Mouse (Mus musculus) CH12.LX (cell line): ENCODE measurements around the gene Arhgap36.

ENCODE experiments used
- CHD2 ChIP-seq: IDR thresholded peaks from 2 replicates; pipeline ENCODE4 v1.6.1; 2011; ENCODE audit warnings: low read length, improper control_type of control experiment
- CTCF ChIP-seq, 2 experiments: IDR thresholded peaks in 1 of 2; conservative IDR thresholded peaks in 1 of 2; 2 replicates each; pipeline ENCODE4 v1.5.1; 2011 to 2012; ENCODE audit warnings: low read depth in 2 of 2, low read length in 2 of 2, improper control_type of control experiment in 1 of 2, inconsistent platforms in 1 of 2, mild to moderate bottlenecking in 1 of 2, moderate library complexity in 1 of 2
- HCFC1 ChIP-seq: IDR thresholded peaks from 2 replicates; pipeline ENCODE4 v1.6.1; 2012; ENCODE audit warnings: low read depth, mild to moderate bottlenecking, inconsistent platforms, low read length, improper control_type of control experiment
- MAX ChIP-seq: IDR thresholded peaks from 2 replicates; pipeline ENCODE4 v1.6.1; 2011; ENCODE audit warnings: low read length, improper control_type of control experiment
- NELFE ChIP-seq: IDR thresholded peaks from 2 replicates; pipeline ENCODE4 v1.6.1; 2011; ENCODE audit warnings: low read depth, low read length, improper control_type of control experiment
- POLR2A ChIP-seq: IDR thresholded peaks from 2 replicates; pipeline ENCODE4 v1.6.1; 2011; ENCODE audit warnings: low read depth, mild to moderate bottlenecking, improper control_type of control experiment, low read length
- USF2 ChIP-seq: conservative IDR thresholded peaks from 2 replicates; pipeline ENCODE4 v1.6.1; 2011; ENCODE audit warnings: low read depth, low read length, improper control_type of control experiment
- ZKSCAN1 ChIP-seq: IDR thresholded peaks from 2 replicates; pipeline ENCODE4 v1.6.1; 2012; ENCODE audit warnings: low read depth, inconsistent platforms, low read length, improper control_type of control experiment, borderline replicate concordance

DNA sequence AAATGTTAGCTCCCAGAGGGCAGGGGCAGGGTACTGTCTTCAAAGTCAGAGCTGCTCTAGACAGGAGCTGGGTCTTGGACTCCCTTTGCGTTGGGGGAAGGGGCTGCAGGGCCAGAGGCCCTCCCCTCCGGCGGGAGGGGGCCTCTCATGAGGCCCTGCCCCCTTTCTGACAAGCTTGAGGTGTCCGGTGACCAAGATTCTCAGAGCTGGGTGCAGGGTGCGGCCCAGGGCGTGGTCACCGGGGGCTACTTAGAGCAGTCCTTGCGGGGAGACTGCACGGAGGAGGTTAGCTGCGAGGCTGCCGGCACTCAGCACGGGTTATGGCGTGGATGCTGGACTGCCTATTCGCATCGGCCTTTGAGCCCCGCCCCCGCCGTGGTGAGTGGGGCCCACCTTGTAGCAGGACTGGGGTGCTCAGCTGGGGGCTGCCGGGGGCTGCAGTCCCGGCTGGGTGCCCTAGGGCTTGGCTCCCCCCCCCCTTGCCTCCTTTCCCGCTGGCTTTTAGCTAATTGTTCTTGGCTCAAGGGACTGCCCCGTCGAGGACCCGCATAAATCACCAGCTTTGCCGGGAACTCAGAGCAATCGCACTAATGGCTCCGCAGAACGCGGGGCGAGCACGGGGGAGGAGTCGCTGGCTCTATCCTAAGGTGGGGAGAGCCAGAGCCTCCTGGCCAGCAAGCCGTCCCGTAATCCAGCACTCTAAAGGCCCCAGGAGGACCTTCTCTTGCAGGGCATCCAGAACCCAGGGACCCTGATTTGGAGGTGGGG, 6.7 kb downstream of the Arhgap36 start:
- no peak for TF ChIP-seq POLR2A
- no peak for TF ChIP-seq CHD2
- TF ChIP-seq HCFC1: no peak
- TF ChIP-seq CTCF (conservative IDR thresholded peaks at IDR 0.05 in 1 of 2, IDR thresholded peaks at IDR 0.05 in 1 of 2; ENCODE audit: low read depth in 2 of 2, low read length in 2 of 2): no peak
- no peak for TF ChIP-seq NELFE
- TF ChIP-seq MAX: no peak
- TF ChIP-seq ZKSCAN1: no peak
- TF ChIP-seq USF2: no peak
